Mouse (Mus musculus) gastrocnemius, postnatal 14 days (tissue): Measurements from ENCODE around the gene Elp1. TPM values are rescaled to one million over a fixed set of nuclear protein-coding genes. Genes with fewer than 3 reads are reported as not detected.

Source experiments
- DNase-seq: peaks from one replicate; pipeline ENCODE4 v3.0.0; 2021; ENCODE audit warnings: mixed read lengths
- intact Hi-C: fragments of 180-260 bp; cut with DNase I; formaldehyde crosslinking; loops from one replicate; pipeline ENCODE4 v1.15.1; 2025; ENCODE audit warnings: low total_unique reads
- long read RNA-seq, 2 experiments: library from polyadenylated mRNA; stranded (forward); transcript quantifications; one replicate each; pipeline ENCODE4 v2.0.0; 2021
- total RNA-seq, 2 experiments: library from RNA; stranded (reverse); gene quantifications; 2 replicates each; pipeline ENCODE4 v1.2.3; 2021

Gene Elp1
- total RNA-seq = 10 to 100 TPM; 23.5 to 24.9 TPM
- long read RNA-seq, experiment 1, full-length matches to known transcripts = 15 of 17 reads
- long read RNA-seq, experiment 1, partial matches to known transcripts = 2 of 17 reads
- long read RNA-seq, experiment 1, other reads (novel, unspliced or antisense) = 0 of 17 reads
- long read RNA-seq, experiment 2, full-length matches to known transcripts = 26 of 29 reads
- long read RNA-seq, experiment 2, partial matches to known transcripts = 3 of 29 reads
- long read RNA-seq, experiment 2, other reads (novel, unspliced or antisense) = 0 of 29 reads

DNA sequence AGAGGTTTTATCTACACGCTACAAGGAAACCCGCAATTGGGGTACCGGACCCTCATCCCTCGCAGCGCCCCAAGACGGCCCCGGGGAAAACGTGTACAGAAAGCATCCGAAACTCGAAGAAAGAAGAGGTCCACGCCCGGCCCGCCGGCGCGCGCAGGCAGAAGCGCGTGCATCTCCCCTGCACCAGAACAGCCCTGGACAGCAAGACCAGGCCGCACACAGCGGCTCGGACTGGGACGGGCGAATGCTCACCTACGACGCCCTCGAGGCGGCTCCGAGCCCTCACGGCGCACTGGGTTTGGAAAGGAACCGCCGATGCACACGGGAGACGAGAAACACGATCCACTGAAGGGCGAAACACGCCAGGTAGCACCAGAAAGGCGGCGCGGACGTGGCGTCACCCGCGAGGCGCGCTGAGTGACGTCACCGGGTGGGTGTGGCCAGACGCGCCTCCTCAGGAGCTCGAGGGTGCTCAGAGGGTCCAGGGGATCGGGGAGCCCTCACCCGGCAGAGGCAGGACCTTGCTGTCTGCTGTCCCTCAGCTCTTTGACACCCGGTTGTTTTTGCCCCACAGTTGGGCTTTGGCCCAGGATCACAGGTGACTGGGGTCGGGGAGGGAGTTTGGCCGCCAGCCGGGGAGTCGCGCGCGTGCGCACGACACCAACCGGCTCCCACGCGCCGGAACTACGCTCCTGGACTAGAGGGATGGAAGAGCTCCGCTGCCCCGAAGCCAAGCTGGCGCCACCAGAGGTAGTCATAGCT, at the start of gene Elp1, which contains the start of gene Fam206a:
Gene Elp1 (minus strand): TSS at position 425 of the 762 bp plus-strand sequence.
Gene Fam206a (plus strand): TSS at position 439 of the 762 bp plus-strand sequence.
- intact Hi-C loops = no loop called here
- DNase-seq = peak; percentile 91

DNA sequence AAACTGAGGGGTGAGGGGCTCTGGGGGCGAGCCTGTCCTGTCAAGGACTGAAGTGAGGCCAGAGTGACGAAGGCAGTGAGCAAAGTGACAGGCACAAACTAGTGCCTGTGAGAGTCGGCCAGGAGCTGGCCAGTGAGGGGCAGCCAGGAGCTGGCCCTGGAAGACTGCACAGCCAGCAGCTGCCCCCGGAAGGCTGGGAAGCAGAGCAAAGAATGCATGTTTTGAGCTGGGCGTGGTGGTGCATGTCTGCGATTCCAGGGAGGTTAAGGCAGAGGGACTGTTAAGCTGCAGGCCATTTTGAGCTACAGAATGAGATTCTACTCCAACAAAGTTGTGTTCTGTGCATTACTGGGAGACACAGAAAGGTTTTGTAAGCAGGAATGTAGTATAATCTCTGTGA, 48.6 kb upstream of the Elp1 start:
- intact Hi-C loops = no loop called here
- no peak for DNase-seq

DNA sequence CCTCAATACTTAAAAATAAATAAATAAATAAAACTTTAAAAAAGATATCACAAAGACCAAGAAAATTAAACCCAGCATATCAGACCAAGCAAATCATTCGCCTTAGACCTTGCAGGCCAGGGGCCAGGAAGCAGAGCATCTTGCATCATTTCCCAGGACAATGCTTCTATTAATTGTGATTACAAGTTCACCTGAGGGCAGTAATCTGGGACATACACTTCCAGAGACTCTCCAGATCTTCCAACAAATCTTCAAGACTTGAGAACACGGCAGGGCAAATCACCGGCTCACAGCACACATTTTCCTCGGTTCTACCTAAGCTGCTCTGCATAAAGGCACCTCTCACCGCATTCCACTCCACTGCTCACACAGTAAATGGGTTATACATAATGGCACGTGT, 45.9 kb upstream of the Elp1 start:
- no peak for DNase-seq
- intact Hi-C loops = loop anchor here (10.0 kb wide), 1 partner anchor 57 kb away; no protein-coding TSS in a partner anchor

DNA sequence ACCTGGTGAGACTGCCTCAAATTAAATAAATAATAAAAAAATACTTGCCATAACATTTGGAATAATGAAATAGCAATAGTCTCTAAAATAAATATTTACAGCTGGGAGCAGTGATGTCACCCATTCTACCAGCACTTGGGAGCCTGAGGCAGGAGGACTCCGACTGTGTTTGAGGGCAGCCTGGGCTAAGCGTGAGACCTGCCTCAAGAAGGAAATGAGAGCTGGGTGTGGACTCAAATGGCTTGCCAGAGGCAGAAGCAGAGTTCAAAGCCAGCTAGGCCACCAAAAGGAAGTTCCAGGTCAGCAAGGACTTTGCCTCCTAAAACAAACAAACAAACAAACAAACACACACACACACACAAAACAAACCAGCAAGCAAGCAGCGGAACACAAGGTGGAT, 45.3 kb upstream of the Elp1 start:
- intact Hi-C loops = loop anchor here (10.0 kb wide), 1 partner anchor 57 kb away; no protein-coding TSS in a partner anchor
- no peak for DNase-seq

DNA sequence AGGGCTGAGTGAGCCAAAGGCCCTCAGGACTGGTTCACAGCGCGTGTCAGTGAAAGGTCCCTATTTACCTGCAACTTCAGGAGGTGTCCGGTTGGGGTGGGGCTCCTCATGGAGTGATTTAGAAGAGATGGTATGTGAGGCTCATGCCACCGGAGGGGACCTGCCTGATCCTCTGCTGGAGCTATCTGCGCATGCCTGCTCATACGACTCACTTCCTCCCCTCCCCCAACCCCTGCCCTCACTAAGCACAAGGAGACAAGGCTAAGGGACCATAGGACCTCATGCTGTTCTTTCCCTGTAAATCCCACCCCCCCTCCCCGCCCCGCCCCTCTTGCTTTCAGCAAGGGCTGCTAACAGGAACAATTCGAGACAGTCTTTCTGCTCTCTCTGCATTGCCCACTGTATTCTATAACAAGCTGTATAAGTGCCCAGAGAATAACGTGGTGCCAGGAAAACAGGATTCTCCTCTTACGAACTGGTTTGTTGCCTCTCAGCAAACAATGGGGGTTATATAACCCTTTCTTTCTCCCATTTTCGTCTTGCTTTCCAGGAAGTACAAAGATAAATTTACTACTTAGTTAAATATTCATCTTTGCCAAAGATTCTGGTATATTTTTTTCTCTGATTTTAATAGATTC, 43.9 kb upstream of the Elp1 start:
- DNase-seq = no peak
- intact Hi-C loops = loop anchor here (10.0 kb wide), 1 partner anchor 59 kb away; no protein-coding TSS in a partner anchor

DNA sequence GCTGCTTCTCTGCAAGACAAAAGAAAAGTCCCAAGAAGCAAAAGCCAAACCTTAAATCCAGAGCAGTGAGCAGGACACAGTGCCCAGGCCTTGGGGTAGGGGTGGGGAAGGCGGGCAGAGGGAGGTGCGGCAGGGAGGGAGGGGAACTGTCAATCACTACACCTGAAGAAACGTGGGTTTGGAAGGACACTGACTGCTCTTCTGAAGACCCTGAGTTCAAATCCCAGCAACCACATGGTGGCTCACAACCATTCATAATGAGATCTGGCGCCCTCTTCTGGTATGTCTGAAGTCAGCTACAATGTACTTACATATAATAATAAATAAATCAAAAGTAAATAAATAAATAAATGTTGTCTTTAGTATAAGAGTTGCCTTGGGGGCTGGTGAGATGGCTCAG, 42.8 kb upstream of the Elp1 start:
- DNase-seq = no peak
- intact Hi-C loops = loop anchor here (10.0 kb wide), 1 partner anchor 60 kb away; no protein-coding TSS in a partner anchor

DNA sequence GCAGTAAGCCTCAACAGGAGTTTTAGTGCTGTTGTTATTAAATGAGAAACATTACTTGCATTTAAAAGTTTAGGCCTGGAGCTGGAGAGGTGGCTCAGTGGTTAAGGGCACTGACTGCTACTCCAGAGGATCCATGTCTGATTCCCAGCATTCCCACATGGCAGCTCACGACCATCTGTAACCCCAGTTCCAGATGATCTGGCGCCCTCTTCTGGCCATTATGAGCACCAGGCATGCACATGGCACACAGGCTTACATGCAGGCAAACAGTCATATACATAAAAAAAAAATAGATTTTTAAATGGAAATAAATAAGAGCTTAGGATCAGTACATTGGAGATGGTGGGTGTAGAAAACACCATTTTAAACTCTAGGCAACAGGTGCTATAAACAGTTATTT, 41.8 kb upstream of the Elp1 start:
- no peak for DNase-seq
- intact Hi-C loops = loop anchor here (10.0 kb wide), 1 partner anchor 61 kb away; no protein-coding TSS in a partner anchor

GRCm38 (mm10) chr4:56842501-56842900, 40.4 kb upstream of the Elp1 start:
- intact Hi-C loops = loop anchor here (10.0 kb wide), 1 partner anchor 62 kb away; no protein-coding TSS in a partner anchor
- DNase-seq = no peak

DNA sequence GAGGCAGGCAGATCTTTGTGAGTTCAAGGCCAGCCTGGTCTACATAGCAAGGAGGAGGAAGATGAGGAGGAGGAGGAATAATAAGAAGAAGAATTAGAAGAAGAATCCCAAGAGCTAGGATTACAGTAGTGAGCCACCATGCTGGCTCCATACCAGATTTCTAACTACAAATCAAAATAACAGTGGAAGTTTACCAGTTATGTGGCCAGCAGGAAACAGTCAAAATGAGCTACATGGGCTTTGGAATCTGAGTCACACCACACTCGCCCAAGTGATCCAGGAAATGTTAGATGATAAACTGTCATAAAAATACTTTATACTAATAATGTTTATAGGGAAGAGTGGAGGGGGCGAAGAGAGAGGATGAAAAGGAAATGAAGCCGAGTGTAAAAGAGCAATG, 38.2 kb upstream of the Elp1 start:
- no peak for DNase-seq
- intact Hi-C loops = loop anchor here (10.0 kb wide), 1 partner anchor 65 kb away; no protein-coding TSS in a partner anchor

GRCm38 (mm10) chr4:56837661-56838060, 35.5 kb upstream of the Elp1 start:
- intact Hi-C loops = no loop called here
- no peak for DNase-seq

DNA sequence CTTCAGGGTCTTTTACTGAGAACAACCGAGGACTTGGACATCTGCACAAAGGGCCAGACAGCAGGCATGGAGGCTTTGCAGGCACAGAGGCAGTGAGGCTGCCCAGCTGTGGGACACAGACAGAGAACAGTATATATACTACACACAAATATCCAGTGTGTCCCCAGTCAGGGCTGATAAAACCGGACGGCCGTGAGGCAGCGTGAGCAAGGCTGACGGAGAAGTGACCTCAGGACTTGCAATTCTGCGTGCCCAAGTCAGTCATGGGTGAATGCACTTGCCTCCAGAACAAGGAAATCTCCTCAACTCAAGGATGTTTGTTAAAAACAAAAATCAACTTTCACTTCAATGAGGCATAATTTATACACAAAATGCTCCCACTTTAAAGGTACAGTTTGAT, 29.9 kb upstream of the Elp1 start:
- DNase-seq = no peak

DNA sequence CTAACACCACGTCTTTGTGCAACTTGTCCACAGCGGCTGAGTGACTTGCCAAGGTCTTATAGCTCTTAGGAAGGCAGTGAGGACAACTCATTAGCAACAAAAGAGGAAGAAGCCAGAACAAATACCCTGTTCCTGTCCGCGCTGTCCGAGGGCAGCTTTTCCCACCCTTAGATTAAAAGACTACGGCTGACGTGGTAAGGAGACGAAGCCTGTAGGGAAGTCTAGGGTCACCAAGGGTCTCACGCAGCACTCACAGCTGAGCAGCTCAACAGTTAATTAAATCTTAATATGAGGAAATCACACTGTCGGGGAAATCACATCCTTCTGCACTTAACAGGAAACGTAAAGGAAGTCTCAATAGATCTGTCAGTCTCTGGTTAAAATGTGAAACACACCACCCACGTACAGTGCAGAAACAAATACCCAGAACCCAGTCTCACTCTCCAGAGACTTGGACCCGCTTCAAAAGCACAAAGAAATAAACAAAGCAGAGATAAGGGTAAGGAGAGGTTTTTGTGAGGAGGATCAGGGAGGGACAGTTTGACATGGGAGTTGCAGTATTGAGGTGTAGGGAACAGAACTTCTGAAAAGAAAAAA, 29.0 kb upstream of the Elp1 start:
- intact Hi-C loops = no loop called here

More for the DNA sequence above, 29.9 kb upstream of the Elp1 start:
- intact Hi-C loops = no loop called here

GRCm38 (mm10) chr4:56829511-56829921, 27.4 kb upstream of the Elp1 start:
- DNase-seq = peak; percentile 57
- intact Hi-C loops = no loop called here

More for the DNA sequence above, 29.0 kb upstream of the Elp1 start:
- no peak for DNase-seq

DNA sequence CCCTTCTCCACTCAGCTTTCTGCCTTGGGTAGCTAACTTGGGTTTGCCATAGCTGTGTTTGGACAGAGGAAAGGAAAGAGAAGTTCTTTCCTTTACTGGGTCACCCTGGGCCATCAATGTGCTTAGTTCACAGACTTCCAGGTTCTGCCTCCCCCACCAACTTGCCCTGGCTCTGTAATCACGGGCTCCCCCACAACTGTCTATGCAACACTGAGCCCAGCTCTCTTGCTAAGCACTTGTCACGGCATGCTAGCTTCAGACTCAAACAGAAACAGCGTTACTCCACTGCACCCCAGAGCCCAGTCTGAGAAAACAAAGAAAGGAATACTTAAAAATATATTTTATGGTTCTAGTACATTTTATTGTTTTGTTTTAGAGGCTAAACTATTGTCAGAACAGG, 26.8 kb upstream of the Elp1 start:
- no peak for DNase-seq
- intact Hi-C loops = no loop called here

- intact Hi-C loops = no loop called here
Observed at GRCm38 (mm10) chr4:56824231-56824630, 22.1 kb upstream of the Elp1 start.

GRCm38 (mm10) chr4:56820017-56820550, 18.0 kb upstream of the Elp1 start:
- DNase-seq = no peak
- intact Hi-C loops = no loop called here

More at GRCm38 (mm10) chr4:56824231-56824630, 22.1 kb upstream of the Elp1 start:
- DNase-seq = no peak

- no peak for DNase-seq
- intact Hi-C loops = no loop called here
Observed at GRCm38 (mm10) chr4:56815131-56815530, 13.0 kb upstream of the Elp1 start.

- DNase-seq = no peak
- intact Hi-C loops = no loop called here
Observed at GRCm38 (mm10) chr4:56812096-56812495, 10.0 kb upstream of the Elp1 start.

GRCm38 (mm10) chr4:56811642-56812041, 9.5 kb upstream of the Elp1 start:
- no peak for DNase-seq
- intact Hi-C loops = no loop called here
